Mouse (Mus musculus) embryonic facial prominence, embryonic 10.5 days (tissue): ENCODE results near the gene Mcrip2. TPM values are rescaled to one million over a fixed set of nuclear protein-coding genes. Genes with fewer than 3 reads are reported as not detected.
A peak's percentile ranks its signal among the peaks of the same experiment; 100 is the strongest.

Source experiments
- DNase-seq: peaks from one replicate; pipeline ENCODE4 v3.0.0-alpha.2; 2017; ENCODE audit warnings: low spot score
- H3K27ac ChIP-seq: fragments of 300-500 bp; sonication (generic); replicated peaks from 2 replicates; pipeline ENCODE4 v1.5.1; 2016; ENCODE audit warnings: mild to moderate bottlenecking
- H3K27me3 ChIP-seq: fragments of 300-500 bp; sonication (generic); replicated peaks from 2 replicates; pipeline ENCODE4 v1.6.1; 2016; ENCODE audit warnings: low read depth, mild to moderate bottlenecking; ENCODE audit not compliant: poor library complexity, severe bottlenecking
- H3K36me3 ChIP-seq: fragments of 300-500 bp; sonication (generic); replicated peaks from 2 replicates; pipeline ENCODE4 v1.6.1; 2016; ENCODE audit warnings: mild to moderate bottlenecking, moderate library complexity
- H3K4me1 ChIP-seq: fragments of 300-500 bp; sonication (generic); 2 replicates; pipeline ENCODE4 v1.6.1; 2016
- H3K4me3 ChIP-seq: fragments of 300-500 bp; sonication (generic); 2 replicates; pipeline ENCODE4 v1.5.1; 2016; ENCODE audit warnings: mild to moderate bottlenecking, moderate library complexity
- H3K9me3 ChIP-seq: fragments of 300-500 bp; sonication (generic); 2 replicates; pipeline ENCODE4 v1.6.1; 2016; ENCODE audit warnings: mild to moderate bottlenecking
- WGBS: fragments of 180-500 bp; shearing (Covaris S2); methylation state at CpG from one replicate; pipeline ENCODE4 v1.1.7; 2016; 5-methylcytosine and 5-hydroxymethylcytosine counted together
- polyA plus RNA-seq: library from polyadenylated mRNA; unstranded; fragments of >200 nt; fragmentation: Nextera tagmentation; extraction: Ambion mirVana; gene quantifications from 2 replicates; pipeline ENCODE4 v1.2.1, GENCODE M21; 2016

Mcrip2 gene
- polyA plus RNA-seq, 1 experiment from 2014 or later, result 17.3 TPM

DNA sequence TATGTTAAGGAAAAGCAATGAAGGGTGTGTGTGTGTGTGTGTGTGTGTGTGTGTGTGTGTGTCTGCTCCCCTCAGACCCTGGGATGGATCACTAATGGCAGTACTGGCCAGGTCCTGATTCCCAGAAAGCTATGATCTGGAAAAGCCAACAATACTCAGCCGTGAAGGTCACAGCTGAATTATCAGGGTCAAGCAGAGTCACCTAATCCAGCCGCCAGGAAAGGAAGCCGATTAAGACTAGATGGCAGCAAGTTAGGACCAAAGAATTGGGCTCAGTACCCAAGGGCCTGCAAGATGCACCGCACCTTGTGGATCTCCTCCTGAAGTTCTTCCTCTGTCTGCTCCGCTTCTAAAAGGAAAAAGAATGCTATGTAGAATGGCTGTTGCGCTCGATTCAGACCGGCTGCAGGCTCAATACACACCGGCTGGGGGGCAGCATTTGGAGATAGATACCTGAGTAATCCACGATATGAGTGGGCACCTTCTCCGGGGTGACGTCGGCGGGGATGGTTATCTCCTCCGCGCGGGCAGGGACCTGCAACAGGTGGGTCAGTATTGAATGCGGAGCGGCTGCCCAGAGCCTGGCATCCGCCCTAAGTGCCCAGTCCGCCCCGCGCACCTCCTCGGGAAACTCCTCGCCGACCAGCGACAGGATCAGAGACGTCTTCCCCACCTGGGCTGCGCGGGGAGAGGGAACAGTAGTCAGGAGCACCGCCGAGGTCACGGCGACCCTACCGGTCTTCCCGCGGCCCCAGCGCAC, 24.7 kb downstream of the Mcrip2 start:
- Histone ChIP-seq H3K4me3 (peak overlapping the region; percentile 90), H3K9me3 (no peaks in the 10 kb centered on the region), H3K27ac (peak overlapping the region; percentile 93), H3K4me1 (peaks cover 23% of the 10 kb centered on the region), H3K36me3 (peaks cover 85% of the 10 kb centered on the region), H3K27me3 (no peaks in the 10 kb centered on the region)
- no peak for DNase-seq
- WGBS, result 3% methylated on average over 38 of the region's 38 CpGs

DNA sequence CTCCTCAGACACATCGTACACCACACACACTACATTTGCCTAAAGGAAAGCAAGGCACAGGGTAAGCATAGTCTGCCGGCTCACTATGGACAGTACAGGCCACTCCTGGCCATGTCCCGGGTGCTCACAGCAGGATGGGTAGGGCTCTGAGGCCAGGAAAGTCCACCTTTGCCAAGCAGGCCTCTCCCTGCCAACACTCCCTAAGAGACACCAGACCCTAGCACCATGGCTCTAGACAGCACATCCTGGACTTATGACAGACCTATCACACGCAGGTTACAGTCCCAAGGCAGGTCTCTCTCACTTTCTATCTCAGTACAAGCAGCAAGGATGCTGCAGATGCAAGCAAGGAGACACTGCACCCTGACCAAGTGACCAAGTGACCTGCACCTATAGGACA, 25.4 kb downstream of the Mcrip2 start:
- Histone ChIP-seq H3K27me3 (no peaks in the 10 kb centered on the region), H3K4me3 (peak overlapping the region; percentile 90), H3K36me3 (peaks cover 84% of the 10 kb centered on the region), H3K4me1 (peaks cover 24% of the 10 kb centered on the region), H3K27ac (no peak overlapping the region), H3K9me3 (no peaks in the 10 kb centered on the region)
- DNase-seq, result no peak
- WGBS, result 91% methylated on average over 4 of the region's 4 CpGs

DNA sequence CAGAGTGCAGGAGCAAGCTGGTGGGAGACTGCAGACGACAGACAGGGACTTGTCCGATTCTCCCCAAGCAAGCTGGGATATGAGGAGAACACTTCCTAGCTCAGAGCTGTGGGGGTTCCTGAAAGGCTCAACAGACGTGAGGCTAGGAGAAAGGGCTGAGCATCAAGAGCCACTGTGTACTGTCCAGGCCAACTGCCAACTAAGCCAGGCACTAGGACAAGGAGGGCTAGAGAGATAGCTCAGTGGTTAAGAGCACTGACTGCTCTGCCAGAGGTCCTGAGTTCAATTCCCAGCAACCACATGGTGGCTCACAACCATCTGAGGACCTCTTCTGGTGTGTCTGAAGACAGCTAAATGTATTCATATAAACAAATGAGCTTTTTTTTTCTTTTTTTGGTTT, 26.1 kb downstream of the Mcrip2 start:
- H3K9me3 ChIP-seq, result no peaks in the 10 kb centered on the region
- H3K4me3 ChIP-seq, result 0 out of 2 replicates have a peak overlapping the region, but pooled peaks have one; percentile 26
- WGBS, result 87% methylated on average over 3 of the region's 3 CpGs
- H3K27me3 ChIP-seq, result no peaks in the 10 kb centered on the region
- H3K27ac ChIP-seq, result no peak overlapping the region
- peaks cover 84% of the 10 kb centered on the region for H3K36me3 ChIP-seq
- H3K4me1 ChIP-seq, result peaks cover 30% of the 10 kb centered on the region
- DNase-seq, result no peak

DNA sequence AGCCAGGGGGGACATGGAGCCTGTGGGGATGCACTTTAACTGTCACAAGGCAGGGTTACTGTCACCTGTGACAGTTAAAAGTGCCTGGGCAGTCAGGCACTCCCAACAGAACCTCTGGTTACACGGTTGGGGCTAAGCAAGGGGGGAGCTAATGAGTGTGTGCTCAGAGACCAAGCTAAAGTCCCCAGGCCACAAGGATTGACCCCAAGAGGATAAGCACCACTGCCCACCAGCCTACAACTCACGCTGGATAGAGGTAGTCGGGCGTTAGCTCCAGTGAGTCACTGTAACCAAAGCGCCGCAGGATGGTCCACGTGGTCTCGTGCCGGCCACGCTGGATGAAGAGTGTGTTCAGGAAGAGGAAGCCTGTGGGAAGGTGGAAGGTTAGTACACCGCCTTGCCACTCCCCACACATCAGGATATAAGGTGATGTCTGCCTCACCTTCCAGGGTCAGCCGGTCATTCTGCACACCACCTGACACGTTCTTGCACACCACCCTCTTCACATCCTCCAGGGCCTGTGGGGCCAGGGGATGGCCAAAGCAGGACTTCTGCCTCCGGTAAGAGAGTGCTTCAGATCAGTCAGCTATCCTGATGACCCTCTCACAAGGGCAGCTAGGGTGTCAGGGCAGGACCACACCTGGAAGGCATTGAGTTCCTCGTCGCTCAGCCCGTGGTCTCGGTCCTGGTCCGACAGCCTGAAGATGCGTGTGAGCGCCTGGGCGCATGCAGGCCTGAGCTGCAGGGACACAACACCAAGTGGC, 27.3 kb downstream of the Mcrip2 start, which contains the start of gene Gm20683:
TSS of gene Gm20683 (minus strand) at position 647 of the 764 bp plus-strand sequence.
- Histone ChIP-seq H3K4me3 (peak within 1 kb of the TSS; percentile 26; the same call in 1 of the 2 replicates), H3K36me3 (peaks cover 78% of the 10 kb centered on the region), H3K4me1 (peaks cover 42% of the 10 kb centered on the region), H3K9me3 (no peaks in the 10 kb centered on the region), H3K27ac (no peak within 1 kb of the TSS), H3K27me3 (no peaks in the 10 kb centered on the region)
- 94% methylated on average over 22 of the region's 22 CpGs for WGBS
- no peak for DNase-seq

DNA sequence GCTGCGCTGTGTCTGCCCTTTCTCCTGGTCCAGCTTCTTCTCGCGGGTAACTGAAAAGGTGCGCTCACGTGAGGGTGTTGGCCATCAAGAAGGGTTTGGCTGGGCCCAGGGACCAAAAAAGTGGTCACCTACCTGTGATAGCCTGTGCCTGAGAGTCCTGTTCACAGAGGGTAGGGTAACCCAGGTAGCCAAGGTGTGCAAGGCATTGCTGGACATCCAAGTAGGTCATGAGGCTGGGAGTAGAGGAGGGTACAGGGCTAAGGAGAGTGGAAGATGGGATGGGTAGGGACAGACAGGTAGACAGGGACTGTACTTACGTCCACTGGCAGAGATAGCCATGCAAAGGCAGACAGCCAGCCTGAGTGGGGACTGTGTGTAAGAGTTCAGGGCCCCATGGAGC, 28.0 kb downstream of the Mcrip2 start:
- Histone ChIP-seq H3K36me3 (peaks cover 78% of the 10 kb centered on the region), H3K4me3 (peak overlapping the region; percentile 21; the same call in 1 of the 2 replicates), H3K27me3 (no peaks in the 10 kb centered on the region), H3K4me1 (peaks cover 50% of the 10 kb centered on the region), H3K9me3 (no peaks in the 10 kb centered on the region), H3K27ac (no peak overlapping the region)
- no peak for DNase-seq
- WGBS, result 94% methylated on average over 6 of the region's 6 CpGs

DNA sequence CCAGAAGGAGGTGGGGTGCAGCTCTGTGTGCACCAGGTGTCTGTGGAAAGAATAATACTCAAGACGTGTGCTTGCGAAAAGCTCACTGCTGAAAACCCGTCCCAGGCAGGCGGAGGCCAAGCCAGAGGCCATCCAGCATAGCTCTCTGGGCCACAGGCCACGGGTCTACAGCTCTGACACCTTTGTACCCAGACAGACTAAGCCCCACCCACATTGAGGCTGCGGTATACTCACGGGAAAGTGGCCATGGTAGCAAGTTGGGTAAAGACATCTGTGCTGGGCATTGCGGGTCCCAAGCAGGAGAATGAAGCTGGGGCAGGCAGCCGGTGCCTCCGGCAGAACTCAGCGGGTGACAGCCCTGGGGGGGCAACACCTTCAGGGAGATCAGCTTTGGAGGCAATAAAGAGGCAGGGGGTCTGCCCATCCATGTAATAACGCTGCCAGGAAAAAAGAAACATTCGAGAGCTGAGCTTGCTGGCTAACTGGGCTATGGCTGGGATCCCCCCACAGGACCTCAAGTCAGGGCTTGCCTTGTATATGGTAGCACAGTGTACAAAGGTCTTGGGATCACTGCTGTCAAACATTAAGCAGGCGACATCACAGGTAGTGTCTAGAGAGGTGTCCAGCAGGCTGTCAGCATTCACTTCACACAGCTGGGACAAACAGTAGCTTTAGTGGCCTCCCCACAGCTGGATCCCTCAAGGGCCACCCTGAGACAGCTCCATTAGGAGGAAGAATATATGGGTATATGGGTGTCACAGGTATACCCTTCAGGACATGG, 28.9 kb downstream of the Mcrip2 start:
- no peaks in the 10 kb centered on the region for H3K9me3 ChIP-seq
- peaks cover 81% of the 10 kb centered on the region for H3K36me3 ChIP-seq
- WGBS, result 86% methylated on average over 14 of the region's 14 CpGs
- DNase-seq, result no peak
- H3K27ac ChIP-seq, result no peak overlapping the region
- no peak overlapping the region; the same call in 1 of the 2 replicates for H3K4me3 ChIP-seq
- H3K4me1 ChIP-seq, result peaks cover 52% of the 10 kb centered on the region
- H3K27me3 ChIP-seq, result no peaks in the 10 kb centered on the region

DNA sequence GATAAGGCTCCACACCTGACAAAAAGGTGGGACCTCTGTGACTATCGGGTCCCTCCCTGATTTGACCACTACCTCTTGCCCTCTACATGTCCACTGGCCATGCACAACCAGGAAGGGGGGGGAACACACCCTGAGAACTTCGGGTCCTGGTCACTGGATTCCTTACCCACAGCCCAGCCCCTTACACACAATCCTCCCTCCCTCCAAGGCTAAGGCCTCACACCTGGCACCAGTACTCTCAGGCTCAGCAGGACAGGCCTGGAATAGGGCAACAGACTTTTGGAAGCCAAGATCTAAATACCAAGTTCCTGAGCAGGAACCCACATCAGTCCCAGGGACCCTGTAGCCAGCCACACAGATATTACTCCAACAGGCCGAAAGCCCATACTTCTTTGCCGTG, 29.7 kb downstream of the Mcrip2 start:
- Histone ChIP-seq H3K9me3 (no peaks in the 10 kb centered on the region), H3K4me3 (no peak overlapping the region), H3K27ac (no peak overlapping the region), H3K4me1 (peaks cover 57% of the 10 kb centered on the region), H3K27me3 (no peaks in the 10 kb centered on the region), H3K36me3 (peaks cover 84% of the 10 kb centered on the region)
- 85% methylated on average over 4 of the region's 4 CpGs for WGBS
- DNase-seq, result no peak

DNA sequence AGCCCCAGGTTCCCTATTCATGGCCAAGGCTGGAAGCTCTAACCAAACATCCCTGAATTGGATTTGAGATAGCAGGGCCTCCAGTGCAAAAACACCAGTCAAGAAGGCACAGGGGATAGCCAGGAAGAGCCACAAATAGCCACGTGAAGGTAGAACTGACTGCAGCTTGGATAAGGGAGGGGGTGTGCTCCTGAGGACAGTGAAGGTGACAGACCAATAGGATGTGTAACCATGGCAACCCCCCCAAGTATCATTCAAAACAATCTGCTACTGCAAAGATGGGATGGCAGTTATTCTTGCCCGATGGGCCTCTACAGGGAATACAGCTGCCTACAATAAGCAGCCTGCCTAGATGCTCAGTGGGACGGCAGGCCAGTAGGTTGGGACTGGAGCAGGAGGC, 31.0 kb downstream of the Mcrip2 start:
- peak overlapping the region; percentile 80; the same call in 1 of the 2 replicates for H3K27ac ChIP-seq
- H3K27me3 ChIP-seq, result no peaks in the 10 kb centered on the region
- no peaks in the 10 kb centered on the region for H3K9me3 ChIP-seq
- H3K36me3 ChIP-seq, result peaks cover 75% of the 10 kb centered on the region
- WGBS, result 61% methylated on average over 3 of the region's 3 CpGs
- peaks cover 52% of the 10 kb centered on the region for H3K4me1 ChIP-seq
- peak overlapping the region; percentile 59 for H3K4me3 ChIP-seq
- peak; percentile 23 for DNase-seq

DNA sequence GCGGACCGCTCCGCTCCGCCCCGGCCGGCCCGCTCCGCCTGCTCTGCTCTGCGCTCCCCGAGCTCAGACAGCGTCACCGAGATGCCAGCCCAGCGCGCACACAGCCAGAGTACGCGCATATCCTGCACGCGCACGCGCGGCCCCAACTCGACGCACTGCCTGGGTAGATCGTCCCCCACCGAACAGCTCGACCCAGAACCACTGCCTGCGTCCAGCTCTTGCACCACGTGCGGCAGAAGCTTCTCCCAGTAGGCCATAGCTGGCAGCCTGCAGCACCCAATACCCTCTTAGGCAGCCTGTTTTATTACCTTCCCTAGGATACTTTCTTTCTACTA, 31.5 kb downstream of the Mcrip2 start, which contains the start of gene Rhbdl1:
TSS of gene Rhbdl1 (minus strand) at position 220 of the 335 bp plus-strand sequence.
- Histone ChIP-seq H3K27me3 (no peaks in the 10 kb centered on the region), H3K27ac (peak within 1 kb of the TSS; percentile 80), H3K4me1 (peaks cover 52% of the 10 kb centered on the region), H3K9me3 (no peaks in the 10 kb centered on the region), H3K36me3 (peaks cover 70% of the 10 kb centered on the region), H3K4me3 (peak within 1 kb of the TSS; percentile 59)
- peak; percentile 77 for DNase-seq
- 3% methylated on average over 29 of the region's 29 CpGs for WGBS

DNA sequence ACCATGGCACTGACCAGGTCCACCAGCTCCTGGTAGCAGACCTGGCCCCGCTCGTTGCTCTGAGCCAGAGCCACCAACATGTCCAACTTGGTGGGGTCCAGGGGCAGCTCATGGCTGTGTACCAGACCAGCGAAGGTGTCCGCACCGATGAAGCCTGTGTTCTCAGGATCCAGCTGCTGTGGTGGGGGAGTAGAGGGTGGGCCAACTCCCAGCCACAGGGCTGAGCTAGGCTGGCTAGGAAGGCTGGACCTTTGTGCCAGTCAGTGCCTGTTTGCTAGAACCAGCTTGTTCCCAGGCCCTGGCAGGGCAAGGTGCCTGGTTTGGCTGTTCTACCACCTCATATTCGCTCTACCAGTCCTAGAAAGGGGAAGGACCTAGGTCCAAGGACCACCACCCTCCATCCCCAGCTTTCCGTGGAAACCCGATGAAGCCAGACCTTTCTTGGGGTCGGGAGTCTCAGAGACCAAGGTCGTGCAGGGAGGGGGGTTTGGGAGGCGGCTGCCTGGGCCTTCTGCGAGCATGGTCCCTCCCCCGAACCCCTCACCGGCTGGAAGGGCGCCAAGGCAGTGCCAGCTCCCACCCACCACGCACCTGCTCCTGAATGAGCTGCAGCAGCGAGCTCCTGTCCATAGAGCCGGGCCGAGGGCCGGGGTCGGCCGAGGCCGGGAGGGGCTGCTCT, 32.0 kb downstream of the Mcrip2 start:
- Histone ChIP-seq H3K9me3 (no peaks in the 10 kb centered on the region), H3K27me3 (no peaks in the 10 kb centered on the region), H3K27ac (peak overlapping the region; percentile 80), H3K36me3 (peaks cover 70% of the 10 kb centered on the region), H3K4me1 (peaks cover 57% of the 10 kb centered on the region), H3K4me3 (peak overlapping the region; percentile 59)
- DNase-seq, result peak; percentile 20
- 22% methylated on average over 23 of the region's 23 CpGs for WGBS

DNA sequence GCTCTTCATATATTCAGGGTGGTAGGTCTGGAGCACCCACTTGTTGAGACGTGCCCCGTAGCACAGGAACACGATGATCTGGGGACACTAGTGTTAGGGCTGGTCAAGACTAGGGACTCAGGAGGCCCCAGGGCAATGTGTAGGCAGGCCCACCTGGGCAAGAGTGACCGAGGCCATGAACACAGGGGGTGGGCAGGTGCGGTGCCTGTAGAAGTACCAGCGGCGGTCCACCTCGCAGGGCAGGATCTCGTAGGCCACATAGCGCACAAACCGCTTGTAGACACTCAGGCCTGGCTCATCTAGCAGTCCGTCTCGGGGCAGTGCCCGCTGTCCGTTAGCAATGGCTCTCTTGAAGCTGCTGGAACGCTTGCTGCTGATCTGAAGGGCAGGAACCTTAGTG, 32.7 kb downstream of the Mcrip2 start:
- H3K27ac ChIP-seq, result no peak overlapping the region
- H3K9me3 ChIP-seq, result no peaks in the 10 kb centered on the region
- peak overlapping the region; percentile 59; the same call in 1 of the 2 replicates for H3K4me3 ChIP-seq
- 92% methylated on average over 16 of the region's 16 CpGs for WGBS
- H3K4me1 ChIP-seq, result peaks cover 64% of the 10 kb centered on the region
- DNase-seq, result no peak
- no peaks in the 10 kb centered on the region for H3K27me3 ChIP-seq
- H3K36me3 ChIP-seq, result peaks cover 70% of the 10 kb centered on the region

DNA sequence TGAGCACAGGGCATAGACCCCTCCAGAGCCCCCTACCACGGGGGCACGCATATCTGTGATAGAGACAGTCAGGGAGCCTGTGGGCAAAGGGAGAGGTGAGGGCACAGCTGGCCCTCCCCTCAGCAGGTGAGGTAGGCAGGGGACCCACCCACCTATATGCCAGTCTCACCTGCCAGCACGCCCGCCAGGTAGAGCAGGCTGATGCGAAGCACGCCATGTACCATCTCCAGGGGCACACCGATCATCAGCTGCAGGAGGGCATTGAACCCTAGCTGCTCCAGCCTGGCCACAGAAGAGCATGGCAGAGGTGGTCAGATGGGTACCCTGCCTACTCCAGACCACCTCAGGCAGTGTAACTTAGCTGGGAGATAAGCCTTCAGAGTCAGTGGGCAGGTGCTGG, 33.3 kb downstream of the Mcrip2 start:
- no peak for DNase-seq
- Histone ChIP-seq H3K27me3 (no peaks in the 10 kb centered on the region), H3K4me3 (peak overlapping the region; percentile 81), H3K27ac (no peak overlapping the region), H3K36me3 (peaks cover 70% of the 10 kb centered on the region), H3K9me3 (no peaks in the 10 kb centered on the region), H3K4me1 (peaks cover 69% of the 10 kb centered on the region)
- whole genome bisulfite sequencing, result 96% methylated on average over 7 of the region's 7 CpGs
